Mouse (Mus musculus): ENCODE measurements around the gene Fbln7. TPM values are rescaled to one million over a fixed set of nuclear protein-coding genes. Genes with fewer than 3 reads are reported as not detected.

Fbln7 gene
- polyA plus RNA-seq, 1 experiment, result not detected

DNA sequence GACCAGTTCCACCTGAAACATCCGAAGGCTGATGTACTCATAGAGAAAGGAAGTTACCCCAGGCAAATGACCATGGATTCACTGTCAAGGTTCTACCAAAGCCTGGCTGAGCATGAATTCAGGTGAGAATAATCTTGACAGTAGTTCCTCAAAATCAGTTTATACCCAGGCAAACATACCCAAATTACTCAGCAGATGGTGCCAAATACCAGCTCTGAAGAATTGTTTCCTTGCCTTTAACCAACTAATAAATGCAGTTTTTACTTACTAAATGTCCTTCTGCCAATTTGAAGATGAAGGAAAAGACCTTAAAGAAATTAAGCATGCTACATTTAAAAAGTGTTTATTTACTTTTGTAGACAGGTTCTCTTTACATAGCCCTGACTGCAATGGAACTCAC lies 6.1 kb upstream of the Fbln7 start:
- H3K4me3 ChIP-seq (replicated peaks; ENCODE audit: control insufficient read depth, low read depth, low read length), result no peak overlapping the region

DNA sequence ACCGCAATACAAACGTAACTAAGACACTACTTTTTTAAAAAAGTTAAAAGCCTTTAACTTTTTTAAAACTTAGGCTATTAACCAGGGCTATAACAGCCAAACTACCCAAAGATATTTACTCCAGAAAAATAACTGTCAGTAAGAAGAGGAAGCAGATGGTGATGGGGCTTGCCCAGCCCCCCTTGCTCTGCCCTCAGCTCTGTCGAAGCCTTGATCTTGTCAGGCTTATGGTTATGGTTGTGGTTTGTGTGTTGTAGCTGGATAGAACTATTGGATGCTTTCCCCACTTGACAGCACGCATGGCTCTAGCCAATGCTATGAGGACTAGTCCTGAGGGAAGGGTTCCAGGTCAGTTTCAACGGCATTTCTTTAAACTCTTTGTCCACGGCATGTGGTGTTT lies 3.8 kb upstream of the Fbln7 start:
- WGBS, result 57% methylated on average over 6 of the region's 6 CpGs
- H3K4me3 ChIP-seq (replicated peaks; ENCODE audit: control insufficient read depth, low read depth, low read length), result no peak overlapping the region
- no peak for TF ChIP-seq POLR2A (IDR thresholded peaks at IDR 0.05; ENCODE audit: borderline replicate concordance, control insufficient read depth, low read depth, low read length)
- no peak for TF ChIP-seq CTCF (IDR thresholded peaks at IDR 0.05; ENCODE audit: control insufficient read depth, insufficient read depth, low read length)
- no peak overlapping the region for H3K27ac ChIP-seq (ENCODE audit: control insufficient read depth, insufficient read depth, low read depth, low read length, poor library complexity)
- no peaks in the 10 kb centered on the region for H3K4me1 ChIP-seq (ENCODE audit: control insufficient read depth, insufficient read depth, low read length)

More for the DNA sequence above, 6.1 kb upstream of the Fbln7 start:
- 69% methylated on average over 1 of the region's 1 CpGs for WGBS
- H3K27ac ChIP-seq (ENCODE audit: control insufficient read depth, insufficient read depth, low read depth, low read length, poor library complexity), result no peak overlapping the region
- TF ChIP-seq POLR2A (IDR thresholded peaks at IDR 0.05; ENCODE audit: borderline replicate concordance, control insufficient read depth, low read depth, low read length), result no peak
- no peak for TF ChIP-seq CTCF (IDR thresholded peaks at IDR 0.05; ENCODE audit: control insufficient read depth, insufficient read depth, low read length)
- no peaks in the 10 kb centered on the region for H3K4me1 ChIP-seq (ENCODE audit: control insufficient read depth, insufficient read depth, low read length)

- no peak for TF ChIP-seq POLR2A (IDR thresholded peaks at IDR 0.05; ENCODE audit: borderline replicate concordance, control insufficient read depth, low read depth, low read length)
- TF ChIP-seq CTCF (IDR thresholded peaks at IDR 0.05; ENCODE audit: control insufficient read depth, insufficient read depth, low read length), result no peak
- H3K27ac ChIP-seq (ENCODE audit: control insufficient read depth, insufficient read depth, low read depth, low read length, poor library complexity), result no peak overlapping the region
- 80% methylated on average over 3 of the region's 3 CpGs for WGBS
Measured at GRCm38 (mm10) chr2:128859861-128860260, 2.9 kb upstream of the Fbln7 start.

DNA sequence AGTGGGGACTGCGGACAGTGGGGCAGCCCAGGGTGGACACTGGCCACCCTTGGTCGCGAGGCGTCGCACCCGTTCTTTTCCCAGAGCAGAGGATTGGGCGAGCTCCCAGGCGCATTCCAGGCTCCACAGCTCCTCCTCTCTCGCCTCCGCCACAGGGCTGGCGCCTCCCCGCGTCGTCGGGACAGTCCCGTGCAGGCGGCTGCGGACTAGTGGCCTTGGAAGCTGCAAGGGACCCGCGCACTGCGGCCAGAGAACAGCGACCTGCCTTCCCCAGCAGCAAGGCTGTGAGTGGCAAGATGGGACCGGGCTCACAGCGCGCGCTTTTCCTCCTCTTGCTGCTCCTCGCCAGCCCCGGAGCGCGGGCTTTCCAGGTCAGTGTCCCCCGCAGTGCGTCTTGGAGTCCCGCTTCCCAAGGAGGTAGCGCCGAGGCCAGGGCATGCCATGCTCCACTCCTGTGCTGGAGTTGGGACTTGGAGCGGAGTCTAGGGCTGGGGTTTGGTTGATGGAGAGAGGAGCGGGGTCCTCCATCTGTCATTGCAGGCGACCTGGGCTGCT lies 1.1 kb downstream of the Fbln7 start:
- Histone ChIP-seq H3K4me3 (replicated peaks; ENCODE audit: control insufficient read depth, low read depth, low read length) (no peak overlapping the region), H3K27ac (ENCODE audit: control insufficient read depth, insufficient read depth, low read depth, low read length, poor library complexity) (no peak overlapping the region), H3K4me1 (ENCODE audit: control insufficient read depth, insufficient read depth, low read length) (no peaks in the 10 kb centered on the region)
- 7% methylated on average over 38 of the region's 38 CpGs for WGBS
- TF ChIP-seq POLR2A (IDR thresholded peaks at IDR 0.05; ENCODE audit: borderline replicate concordance, control insufficient read depth, low read depth, low read length), result no peak
- TF ChIP-seq CTCF (IDR thresholded peaks at IDR 0.05; ENCODE audit: control insufficient read depth, insufficient read depth, low read length), result no peak

More at GRCm38 (mm10) chr2:128859861-128860260, 2.9 kb upstream of the Fbln7 start:
- Histone ChIP-seq H3K4me3 (replicated peaks; ENCODE audit: control insufficient read depth, low read depth, low read length) (no peak overlapping the region), H3K4me1 (ENCODE audit: control insufficient read depth, insufficient read depth, low read length) (no peaks in the 10 kb centered on the region)

- no peaks in the 10 kb centered on the region for H3K4me1 ChIP-seq (ENCODE audit: control insufficient read depth, insufficient read depth, low read length)
- TF ChIP-seq CTCF (IDR thresholded peaks at IDR 0.05; ENCODE audit: control insufficient read depth, insufficient read depth, low read length) (no peak), POLR2A (IDR thresholded peaks at IDR 0.05; ENCODE audit: borderline replicate concordance, control insufficient read depth, low read depth, low read length) (no peak)
- no peak overlapping the region for H3K4me3 ChIP-seq (replicated peaks; ENCODE audit: control insufficient read depth, low read depth, low read length)
- no peak overlapping the region for H3K27ac ChIP-seq (ENCODE audit: control insufficient read depth, insufficient read depth, low read depth, low read length, poor library complexity)
- 28% methylated on average over 3 of the region's 3 CpGs for WGBS
Measured at GRCm38 (mm10) chr2:128865061-128865460, 2.3 kb downstream of the Fbln7 start.

DNA sequence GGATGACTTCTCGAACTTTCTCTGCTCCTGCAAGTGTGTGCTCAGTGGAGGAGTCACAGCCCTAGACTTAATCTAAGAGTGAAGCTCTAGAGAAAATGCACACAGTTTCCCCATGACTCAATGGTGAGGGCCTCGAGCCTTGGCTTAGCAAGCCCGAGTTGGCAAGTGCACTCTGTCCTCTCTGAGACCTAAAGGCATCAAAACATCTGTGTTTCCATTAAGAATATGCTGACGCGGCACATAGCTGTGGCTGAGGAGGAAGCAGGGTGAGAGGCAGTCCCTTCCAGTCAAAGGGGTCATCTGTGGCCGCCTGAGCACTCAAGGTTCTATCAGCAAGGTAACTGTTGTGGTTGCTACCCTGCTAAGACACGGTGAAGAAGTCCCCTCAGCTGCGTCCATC lies 8.9 kb downstream of the Fbln7 start:
- TF ChIP-seq CTCF (IDR thresholded peaks at IDR 0.05; ENCODE audit: control insufficient read depth, insufficient read depth, low read length) (no peak), POLR2A (IDR thresholded peaks at IDR 0.05; ENCODE audit: borderline replicate concordance, control insufficient read depth, low read depth, low read length) (no peak)
- no peaks in the 10 kb centered on the region for H3K4me1 ChIP-seq (ENCODE audit: control insufficient read depth, insufficient read depth, low read length)
- 60% methylated on average over 8 of the region's 8 CpGs for WGBS
- H3K27ac ChIP-seq (ENCODE audit: control insufficient read depth, insufficient read depth, low read depth, low read length, poor library complexity), result no peak overlapping the region
- H3K4me3 ChIP-seq (replicated peaks; ENCODE audit: control insufficient read depth, low read depth, low read length), result no peak overlapping the region

- 81% methylated on average over 9 of the region's 9 CpGs for WGBS
- H3K27ac ChIP-seq (ENCODE audit: control insufficient read depth, insufficient read depth, low read depth, low read length, poor library complexity), result no peak overlapping the region
- TF ChIP-seq CTCF (IDR thresholded peaks at IDR 0.05; ENCODE audit: control insufficient read depth, insufficient read depth, low read length), result no peak
- no peak for TF ChIP-seq POLR2A (IDR thresholded peaks at IDR 0.05; ENCODE audit: borderline replicate concordance, control insufficient read depth, low read depth, low read length)
- H3K4me3 ChIP-seq (replicated peaks; ENCODE audit: control insufficient read depth, low read depth, low read length), result no peak overlapping the region
- H3K4me1 ChIP-seq (ENCODE audit: control insufficient read depth, insufficient read depth, low read length), result no peaks in the 10 kb centered on the region
Measured at GRCm38 (mm10) chr2:128872256-128872655, 9.5 kb downstream of the Fbln7 start.

- Histone ChIP-seq H3K27ac (ENCODE audit: control insufficient read depth, insufficient read depth, low read depth, low read length, poor library complexity) (no peak overlapping the region), H3K4me1 (ENCODE audit: control insufficient read depth, insufficient read depth, low read length) (no peaks in the 10 kb centered on the region), H3K4me3 (replicated peaks; ENCODE audit: control insufficient read depth, low read depth, low read length) (no peak overlapping the region)
- WGBS, result 65% methylated on average over 8 of the region's 8 CpGs
- TF ChIP-seq POLR2A (IDR thresholded peaks at IDR 0.05; ENCODE audit: borderline replicate concordance, control insufficient read depth, low read depth, low read length), result no peak
- no peak for TF ChIP-seq CTCF (IDR thresholded peaks at IDR 0.05; ENCODE audit: control insufficient read depth, insufficient read depth, low read length)
Measured at GRCm38 (mm10) chr2:128875526-128875925, 12.7 kb downstream of the Fbln7 start.

GRCm38 (mm10) chr2:128881236-128881635 lies 18.5 kb downstream of the Fbln7 start:
- WGBS, result 61% methylated on average over 4 of the region's 4 CpGs
- TF ChIP-seq CTCF (IDR thresholded peaks at IDR 0.05; ENCODE audit: control insufficient read depth, insufficient read depth, low read length) (0 out of 2 replicates have a peak, but pooled peaks have one; percentile 22), POLR2A (IDR thresholded peaks at IDR 0.05; ENCODE audit: borderline replicate concordance, control insufficient read depth, low read depth, low read length) (no peak)
- H3K4me1 ChIP-seq (ENCODE audit: control insufficient read depth, insufficient read depth, low read length), result no peaks in the 10 kb centered on the region
- H3K4me3 ChIP-seq (replicated peaks; ENCODE audit: control insufficient read depth, low read depth, low read length), result no peak overlapping the region
- H3K27ac ChIP-seq (ENCODE audit: control insufficient read depth, insufficient read depth, low read depth, low read length, poor library complexity), result no peak overlapping the region

Measured in bone marrow, adult 2 months (tissue).